Mouse (Mus musculus): ENCODE results near the gene Lgi4. TPM values are rescaled to one million over a fixed set of nuclear protein-coding genes. Genes with fewer than 3 reads are reported as not detected.

The Lgi4 gene
- polyA plus RNA-seq, 1 experiment, result 2.5 TPM

- 21% methylated on average over 3 of the region's 4 CpGs for WGBS
- TF ChIP-seq CTCF (IDR thresholded peaks at IDR 0.05; ENCODE audit: extremely low read depth, insufficient read length, insufficient replicate concordance, low read depth, low read length) (no peak), POLR2A (IDR thresholded peaks at IDR 0.05; ENCODE audit: low read depth, low read length) (no peak)
- Histone ChIP-seq H3K36me3 (ENCODE audit: control insufficient read depth, insufficient read depth, low read length) (no peaks in the 10 kb centered on the region), H3K4me1 (ENCODE audit: control insufficient read depth, insufficient read depth, insufficient read length, low read length) (peaks cover 4% of the 10 kb centered on the region), H3K4me3 (ENCODE audit: low read depth, low read length) (no peak overlapping the region), H3K27me3 (ENCODE audit: control insufficient read depth, insufficient read depth, low read length) (peaks cover 23% of the 10 kb centered on the region), H3K27ac (ENCODE audit: insufficient read depth, low read depth, low read length) (no peak overlapping the region)
Measured at GRCm38 (mm10) chr7:31055883-31056282, 3.3 kb upstream of the Lgi4 start.

- 77% methylated on average over 7 of the region's 7 CpGs for whole genome bisulfite sequencing
- Histone ChIP-seq H3K27me3 (ENCODE audit: control insufficient read depth, insufficient read depth, low read length) (peaks cover 17% of the 10 kb centered on the region), H3K4me3 (ENCODE audit: low read depth, low read length) (no peak overlapping the region), H3K4me1 (ENCODE audit: control insufficient read depth, insufficient read depth, insufficient read length, low read length) (peaks cover 2% of the 10 kb centered on the region; the same call in 1 of the 2 replicates), H3K27ac (ENCODE audit: insufficient read depth, low read depth, low read length) (no peak overlapping the region), H3K36me3 (ENCODE audit: control insufficient read depth, insufficient read depth, low read length) (no peaks in the 10 kb centered on the region)
- TF ChIP-seq POLR2A (IDR thresholded peaks at IDR 0.05; ENCODE audit: low read depth, low read length) (no peak), CTCF (IDR thresholded peaks at IDR 0.05; ENCODE audit: extremely low read depth, insufficient read length, insufficient replicate concordance, low read depth, low read length) (no peak)
Measured at GRCm38 (mm10) chr7:31056448-31056847, 2.7 kb upstream of the Lgi4 start.

- no peak for TF ChIP-seq POLR2A (IDR thresholded peaks at IDR 0.05; ENCODE audit: low read depth, low read length)
- TF ChIP-seq CTCF (IDR thresholded peaks at IDR 0.05; ENCODE audit: extremely low read depth, insufficient read length, insufficient replicate concordance, low read depth, low read length), result no peak
- Histone ChIP-seq H3K4me3 (ENCODE audit: low read depth, low read length) (no peak within 1 kb of the TSS), H3K27ac (ENCODE audit: insufficient read depth, low read depth, low read length) (no peak within 1 kb of the TSS), H3K27me3 (ENCODE audit: control insufficient read depth, insufficient read depth, low read length) (peaks cover 12% of the 10 kb centered on the region), H3K4me1 (ENCODE audit: control insufficient read depth, insufficient read depth, insufficient read length, low read length) (peaks cover 2% of the 10 kb centered on the region; the same call in 1 of the 2 replicates), H3K36me3 (ENCODE audit: control insufficient read depth, insufficient read depth, low read length) (no peaks in the 10 kb centered on the region)
- WGBS, result 50% methylated on average over 2 of the region's 2 CpGs
Measured at GRCm38 (mm10) chr7:31057071-31057470, 2.1 kb upstream of the Lgi4 start, which contains the start of gene Fxyd1. Gene Fxyd1, minus strand, starts transcription at chr7:31057199.

GRCm38 (mm10) chr7:31057730-31058129 lies 1.4 kb upstream of the Lgi4 start:
- H3K4me3 ChIP-seq (ENCODE audit: low read depth, low read length), result no peak overlapping the region
- no peak overlapping the region for H3K27ac ChIP-seq (ENCODE audit: insufficient read depth, low read depth, low read length)
- no peaks in the 10 kb centered on the region for H3K36me3 ChIP-seq (ENCODE audit: control insufficient read depth, insufficient read depth, low read length)
- 69% methylated on average over 5 of the region's 5 CpGs for WGBS
- H3K4me1 ChIP-seq (ENCODE audit: control insufficient read depth, insufficient read depth, insufficient read length, low read length), result peaks cover 2% of the 10 kb centered on the region; the same call in 1 of the 2 replicates
- no peak for TF ChIP-seq CTCF (IDR thresholded peaks at IDR 0.05; ENCODE audit: extremely low read depth, insufficient read length, insufficient replicate concordance, low read depth, low read length)
- H3K27me3 ChIP-seq (ENCODE audit: control insufficient read depth, insufficient read depth, low read length), result peaks cover 6% of the 10 kb centered on the region

GRCm38 (mm10) chr7:31058211-31058610 lies 931 bp upstream of the Lgi4 start:
- TF ChIP-seq CTCF (IDR thresholded peaks at IDR 0.05; ENCODE audit: extremely low read depth, insufficient read length, insufficient replicate concordance, low read depth, low read length) (no peak), POLR2A (IDR thresholded peaks at IDR 0.05; ENCODE audit: low read depth, low read length) (no peak)
- no peak overlapping the region for H3K27ac ChIP-seq (ENCODE audit: insufficient read depth, low read depth, low read length)

GRCm38 (mm10) chr7:31059919-31060620 lies 928 bp downstream of the Lgi4 start:
- Histone ChIP-seq H3K4me1 (ENCODE audit: control insufficient read depth, insufficient read depth, insufficient read length, low read length) (peaks cover 2% of the 10 kb centered on the region; the same call in 1 of the 2 replicates), H3K36me3 (ENCODE audit: control insufficient read depth, insufficient read depth, low read length) (no peaks in the 10 kb centered on the region), H3K27ac (ENCODE audit: insufficient read depth, low read depth, low read length) (no peak overlapping the region), H3K4me3 (ENCODE audit: low read depth, low read length) (no peak overlapping the region), H3K27me3 (ENCODE audit: control insufficient read depth, insufficient read depth, low read length) (no peaks in the 10 kb centered on the region)
- TF ChIP-seq CTCF (IDR thresholded peaks at IDR 0.05; ENCODE audit: extremely low read depth, insufficient read length, insufficient replicate concordance, low read depth, low read length) (no peak), POLR2A (IDR thresholded peaks at IDR 0.05; ENCODE audit: low read depth, low read length) (no peak)
- 88% methylated on average over 11 of the region's 11 CpGs for WGBS

More at GRCm38 (mm10) chr7:31058211-31058610, 931 bp upstream of the Lgi4 start:
- H3K36me3 ChIP-seq (ENCODE audit: control insufficient read depth, insufficient read depth, low read length), result no peaks in the 10 kb centered on the region
- H3K4me1 ChIP-seq (ENCODE audit: control insufficient read depth, insufficient read depth, insufficient read length, low read length), result peaks cover 2% of the 10 kb centered on the region; the same call in 1 of the 2 replicates
- H3K4me3 ChIP-seq (ENCODE audit: low read depth, low read length), result no peak overlapping the region
- peaks cover 1% of the 10 kb centered on the region for H3K27me3 ChIP-seq (ENCODE audit: control insufficient read depth, insufficient read depth, low read length)
- WGBS, result 86% methylated on average over 6 of the region's 6 CpGs

- 89% methylated on average over 7 of the region's 7 CpGs for WGBS
Measured at GRCm38 (mm10) chr7:31060621-31061010, 1.5 kb downstream of the Lgi4 start.

More at GRCm38 (mm10) chr7:31060621-31061010, 1.5 kb downstream of the Lgi4 start:
- H3K27me3 ChIP-seq (ENCODE audit: control insufficient read depth, insufficient read depth, low read length), result no peaks in the 10 kb centered on the region
- H3K4me1 ChIP-seq (ENCODE audit: control insufficient read depth, insufficient read depth, insufficient read length, low read length), result peaks cover 2% of the 10 kb centered on the region; the same call in 1 of the 2 replicates
- H3K36me3 ChIP-seq (ENCODE audit: control insufficient read depth, insufficient read depth, low read length), result no peaks in the 10 kb centered on the region
- TF ChIP-seq POLR2A (IDR thresholded peaks at IDR 0.05; ENCODE audit: low read depth, low read length) (no peak), CTCF (IDR thresholded peaks at IDR 0.05; ENCODE audit: extremely low read depth, insufficient read length, insufficient replicate concordance, low read depth, low read length) (no peak)
- no peak overlapping the region for H3K4me3 ChIP-seq (ENCODE audit: low read depth, low read length)
- H3K27ac ChIP-seq (ENCODE audit: insufficient read depth, low read depth, low read length), result no peak overlapping the region

All from small intestine, adult 2 months (tissue).